Mouse (Mus musculus) gastrocnemius, postnatal 25 days (tissue): Measurements from ENCODE around the gene Spa17. TPM values are rescaled to one million over a fixed set of nuclear protein-coding genes. Genes with fewer than 3 reads are reported as not detected.

Experiments
- DNase-seq: peaks from one replicate; pipeline ENCODE4 v3.0.0; 2022
- long read RNA-seq, 2 experiments: library from polyadenylated mRNA; stranded (forward); transcript quantifications; one replicate each; pipeline ENCODE4 v2.0.0; 2021
- total RNA-seq, 2 experiments: library from RNA; stranded (reverse); gene quantifications; 1 replicate in 1 of 2; 2 replicates in 1 of 2; pipeline ENCODE4 v1.2.3; 2021

Spa17 gene
- 1 to 10 TPM; 2.0 to 3.4 TPM for total RNA-seq
- long read RNA-seq, experiment 1, transcript Spa17-201 (5 exons, 696 nt): major isoform, 7 of 9 reads
- long read RNA-seq, experiment 1, partial matches to known transcripts: 0 of 9 reads
- long read RNA-seq, experiment 1, other reads (novel, unspliced or antisense): 2 of 9 reads
- long read RNA-seq, experiment 2, partial matches to known transcripts: 0 of 1 reads
- long read RNA-seq, experiment 2, other reads (novel, unspliced or antisense): 1 of 1 reads

GRCm38 (mm10) chr9:37613182-37613910, at the start of gene Spa17:
TSS of gene Spa17 (minus strand) at chr9:37613722.
- DNase-seq: peak; percentile 90

GRCm38 (mm10) chr9:37663210-37663609, 49.7 kb upstream of the Spa17 start:
- no peak for DNase-seq

- no peak for DNase-seq
These were observed 45.9 kb upstream of the Spa17 start for GRCm38 (mm10) chr9:37659413-37659812.

GRCm38 (mm10) chr9:37656931-37657481, 43.5 kb upstream of the Spa17 start, which contains the start of gene Tbrg1:
TSS of gene Tbrg1 (minus strand) at chr9:37657312.
- DNase-seq: peak; percentile 75

GRCm38 (mm10) chr9:37656439-37656881, 42.9 kb upstream of the Spa17 start:
- DNase-seq: no peak

GRCm38 (mm10) chr9:37655961-37656360, 42.4 kb upstream of the Spa17 start:
- no peak for DNase-seq

- DNase-seq: no peak
These were observed 40.3 kb upstream of the Spa17 start for GRCm38 (mm10) chr9:37653836-37654235.

GRCm38 (mm10) chr9:37650639-37651038, 37.1 kb upstream of the Spa17 start:
- no peak for DNase-seq

- DNase-seq: no peak
These were observed 32.7 kb upstream of the Spa17 start for GRCm38 (mm10) chr9:37646246-37646645.

- DNase-seq: no peak
These were observed 25.2 kb upstream of the Spa17 start for GRCm38 (mm10) chr9:37638721-37639120.

- no peak for DNase-seq
These were observed 23.4 kb upstream of the Spa17 start for GRCm38 (mm10) chr9:37636800-37637542.

GRCm38 (mm10) chr9:37636335-37636734, 22.8 kb upstream of the Spa17 start:
- no peak for DNase-seq

GRCm38 (mm10) chr9:37634269-37634668, 20.7 kb upstream of the Spa17 start:
- no peak for DNase-seq

GRCm38 (mm10) chr9:37632305-37632704, 18.8 kb upstream of the Spa17 start:
- no peak for DNase-seq

GRCm38 (mm10) chr9:37629941-37630340, 16.4 kb upstream of the Spa17 start:
- DNase-seq: no peak

GRCm38 (mm10) chr9:37628581-37628980, 15.1 kb upstream of the Spa17 start:
- DNase-seq: no peak

- no peak for DNase-seq
These were observed 13.7 kb upstream of the Spa17 start for GRCm38 (mm10) chr9:37627263-37627662.

- no peak for DNase-seq
These were observed 12.6 kb upstream of the Spa17 start for GRCm38 (mm10) chr9:37626103-37626567.

- no peak for DNase-seq
These were observed 12.1 kb upstream of the Spa17 start for GRCm38 (mm10) chr9:37625641-37626040.

GRCm38 (mm10) chr9:37625129-37625528, 11.6 kb upstream of the Spa17 start:
- DNase-seq: no peak

GRCm38 (mm10) chr9:37624502-37624901, 11.0 kb upstream of the Spa17 start:
- DNase-seq: no peak

- DNase-seq: no peak
These were observed 10.5 kb upstream of the Spa17 start for GRCm38 (mm10) chr9:37623981-37624380.

GRCm38 (mm10) chr9:37621290-37621689, 7.8 kb upstream of the Spa17 start:
- DNase-seq: no peak
